Mouse (Mus musculus) right cerebral cortex, postnatal 25 days (tissue): Measurements from ENCODE around the gene Dolpp1.

Experiments used
- DNase-seq: peaks from one replicate; pipeline ENCODE4 v3.0.0; 2022

The Dolpp1 gene

GRCm38 (mm10) chr2:30379307-30379706, 12.7 kb upstream of the Dolpp1 start:
- DNase-seq, result no peak

GRCm38 (mm10) chr2:30380564-30381376, 11.3 kb upstream of the Dolpp1 start:
- no peak for DNase-seq

GRCm38 (mm10) chr2:30381377-30381725, 10.7 kb upstream of the Dolpp1 start:
- no peak for DNase-seq

- peak; percentile 35 for DNase-seq
Observed at GRCm38 (mm10) chr2:30384814-30385213, 7.2 kb upstream of the Dolpp1 start.

- DNase-seq, result no peak
Observed at GRCm38 (mm10) chr2:30385591-30385990, 6.5 kb upstream of the Dolpp1 start.

- no peak for DNase-seq
Observed at GRCm38 (mm10) chr2:30386913-30387312, 5.1 kb upstream of the Dolpp1 start.

GRCm38 (mm10) chr2:30389000-30389399, 3.1 kb upstream of the Dolpp1 start:
- DNase-seq, result no peak

- no peak for DNase-seq
Observed at GRCm38 (mm10) chr2:30392577-30393369, 719 bp downstream of the Dolpp1 start.

GRCm38 (mm10) chr2:30393370-30393656, 1.3 kb downstream of the Dolpp1 start:
- DNase-seq, result no peak

GRCm38 (mm10) chr2:30395757-30396156, 3.7 kb downstream of the Dolpp1 start:
- no peak for DNase-seq

- no peak for DNase-seq
Observed at GRCm38 (mm10) chr2:30396246-30396645, 4.2 kb downstream of the Dolpp1 start.

GRCm38 (mm10) chr2:30397986-30398512, 6.0 kb downstream of the Dolpp1 start:
- DNase-seq, result no peak

GRCm38 (mm10) chr2:30399191-30400171, 7.4 kb downstream of the Dolpp1 start:
- DNase-seq, result no peak

- no peak for DNase-seq
Observed at GRCm38 (mm10) chr2:30401581-30401980, 9.5 kb downstream of the Dolpp1 start.

GRCm38 (mm10) chr2:30402351-30402826, 10.3 kb downstream of the Dolpp1 start:
- no peak for DNase-seq

GRCm38 (mm10) chr2:30402843-30403242, 10.8 kb downstream of the Dolpp1 start:
- DNase-seq, result no peak

- DNase-seq, result no peak
Observed at GRCm38 (mm10) chr2:30403870-30404269, 11.8 kb downstream of the Dolpp1 start.

GRCm38 (mm10) chr2:30407221-30407620, 15.2 kb downstream of the Dolpp1 start:
- no peak for DNase-seq

GRCm38 (mm10) chr2:30407778-30408177, 15.7 kb downstream of the Dolpp1 start:
- DNase-seq, result no peak

- no peak for DNase-seq
Observed at GRCm38 (mm10) chr2:30408452-30409100, 16.5 kb downstream of the Dolpp1 start.

GRCm38 (mm10) chr2:30409454-30410176, 17.6 kb downstream of the Dolpp1 start:
- no peak for DNase-seq
